8 mouse cellular contexts compared by ENCODE assay signal in the genomic region with DNA sequence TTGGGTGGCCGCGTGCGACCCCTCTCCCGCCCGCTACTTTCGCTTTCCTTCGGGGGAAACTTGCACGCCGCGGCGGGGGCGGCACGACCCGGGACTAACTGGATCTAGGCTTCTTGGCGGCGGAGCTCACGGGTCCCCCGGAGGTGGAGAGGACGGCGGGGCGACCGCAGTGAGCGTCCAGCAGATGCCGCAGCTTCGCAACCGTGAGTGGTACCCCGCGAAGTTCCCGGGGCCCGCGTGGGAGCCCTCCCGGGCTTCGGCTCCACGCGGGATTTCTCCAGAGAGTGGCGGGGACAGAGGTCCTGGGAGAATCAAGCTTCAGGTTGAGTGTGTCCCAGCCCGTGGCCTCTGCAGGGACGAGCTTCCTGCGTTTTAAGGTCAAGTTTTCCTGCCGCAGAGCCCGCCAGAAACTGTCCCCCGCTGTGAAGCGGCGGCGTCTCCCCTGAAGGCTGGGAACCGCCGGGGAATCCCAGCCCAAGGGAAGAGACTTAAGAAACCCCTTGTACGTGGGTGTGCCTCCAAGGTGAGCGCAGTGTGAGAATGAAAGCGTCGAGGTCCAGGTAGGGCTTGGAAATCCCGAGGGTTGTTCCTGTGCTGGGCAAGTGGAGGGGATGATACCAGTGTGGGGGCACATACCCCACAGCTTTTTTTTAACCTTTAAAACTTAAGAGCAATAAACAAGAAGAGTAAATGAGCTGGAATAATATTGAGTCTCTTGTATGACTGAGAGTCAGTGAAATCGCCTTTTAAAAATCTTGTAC. TPM values are rescaled to one million over a fixed set of nuclear protein-coding genes. Genes with fewer than 3 reads are reported as not detected.
DNase-seq lines count a peak whose midpoint lies in the region; ATAC-seq lines count a peak whose summit lies in the region.

No protein-coding gene starts in this region.

- 0 out of 2 replicates have a peak, but pooled peaks have one; percentile 21 for ATAC-seq in limb, embryonic 15.5 days (ENCODE audit: insufficient number of reproducible peaks, low FRiP score, low TSS enrichment, low read depth)
- ATAC-seq in neural tube, embryonic 12.5 days (ENCODE audit: low FRiP score, low read depth) = peak; percentile 63; the same call in 1 of the 2 replicates

- H3K27ac ChIP-seq in limb, embryonic 15.5 days = no peak overlapping the region
- no peak overlapping the region for H3K27ac ChIP-seq in neural tube, embryonic 12.5 days

- WGBS in limb, embryonic 15.5 days = under 1% methylated on average over 53 of the region's 53 CpGs
- WGBS in neural tube, embryonic 12.5 days = under 1% methylated on average over 53 of the region's 53 CpGs

- H3K4me3 ChIP-seq in limb, embryonic 15.5 days = peak overlapping the region; percentile 71
- H3K4me3 ChIP-seq in neural tube, embryonic 12.5 days = peak overlapping the region; percentile 65

- intact Hi-C loops in heart, postnatal 10 days (cut with DNase I) = loop anchor here (2.0 kb wide), 1 partner anchor 84 kb away; no protein-coding TSS in a partner anchor
- intact Hi-C loops in gastrocnemius, postnatal 14 days (cut with DNase I; ENCODE audit: low total_unique reads) = no loop called here

- H3K9me3 ChIP-seq in limb, embryonic 15.5 days = no peaks in the 10 kb centered on the region
- H3K9me3 ChIP-seq in neural tube, embryonic 12.5 days = no peaks in the 10 kb centered on the region

- DNase-seq in right cerebral cortex, postnatal 14 days = peak; percentile 21
- no peak for DNase-seq in right cerebral cortex, postnatal 36 days (ENCODE audit: low spot score in 2 of 2)
- peak; percentile 54 for DNase-seq in embryo, embryonic 11 days
- peak; percentile 23 to 27 for DNase-seq in heart, postnatal 10 days
- DNase-seq in gastrocnemius, postnatal 14 days = no peak
- no peak for DNase-seq in layer of hippocampus, adult 9-10 months (ENCODE audit: low spot score)

- peaks cover 18% of the 10 kb centered on the region for H3K4me1 ChIP-seq in limb, embryonic 15.5 days
- H3K4me1 ChIP-seq in neural tube, embryonic 12.5 days = peaks cover 18% of the 10 kb centered on the region

- H3K4me2 ChIP-seq in limb, embryonic 15.5 days = peak overlapping the region; percentile 99
- H3K4me2 ChIP-seq in neural tube, embryonic 12.5 days (replicated peaks) = peak overlapping the region; percentile 100

- no peaks in the 10 kb centered on the region for H3K36me3 ChIP-seq in limb, embryonic 15.5 days
- H3K36me3 ChIP-seq in neural tube, embryonic 12.5 days = no peaks in the 10 kb centered on the region

- H3K27me3 ChIP-seq in limb, embryonic 15.5 days = peaks cover 32% of the 10 kb centered on the region
- peaks cover 28% of the 10 kb centered on the region; the same call in 1 of the 2 replicates for H3K27me3 ChIP-seq in neural tube, embryonic 12.5 days (replicated peaks)

- H3K9ac ChIP-seq in limb, embryonic 15.5 days = peak overlapping the region; percentile 62
- H3K9ac ChIP-seq in neural tube, embryonic 12.5 days = peak overlapping the region; percentile 56

RNA-seq across cellular contexts. Expression of gene Gcnt4, which starts 0.7 kb away (rescaled TPM):
- total RNA-seq in heart, postnatal 10 days (2021) = under 1 TPM; 0.30 to 0.36 TPM
- 0.36 and 0.40 TPM in 2 replicates for polyA plus RNA-seq in limb, embryonic 15.5 days (2015; fragmentation: Nextera tagmentation; extraction: Ambion mirVana)
- 0.24 and 0.31 TPM in 2 replicates for polyA plus RNA-seq in neural tube, embryonic 12.5 days (2016; fragmentation: Nextera tagmentation; extraction: Ambion mirVana)
- total RNA-seq in gastrocnemius, postnatal 14 days (2021) = under 1 TPM; 0.11 to 0.23 TPM

Comparison
In these comparisons a context has a peak if more than half of its experiments do, and no peak if none do; other contexts are left out.
1. DNase-seq: peak in right cerebral cortex, postnatal 14 days (single experiment), embryo, embryonic 11 days (single experiment) and heart, postnatal 10 days (2 of 2); none in right cerebral cortex, postnatal 36 days (0 of 2), gastrocnemius, postnatal 14 days (single experiment) and layer of hippocampus, adult 9-10 months (single experiment).